Mouse (Mus musculus) E14TG2a.4 (cell line): ENCODE data around the gene Coa5.

Experiments
- CTCF ChIP-seq: conservative IDR thresholded peaks from 2 replicates; pipeline ENCODE4 v1.5.1; 2014; ENCODE audit warnings: low read length
- NANOG ChIP-seq: IDR thresholded peaks from 2 replicates; pipeline ENCODE4 v1.6.1; 2014; ENCODE audit warnings: borderline replicate concordance, low read length, mixed read lengths
- POU5F1 ChIP-seq: IDR thresholded peaks from 2 replicates; pipeline ENCODE4 v1.6.1; 2014; ENCODE audit warnings: low read length, borderline replicate concordance

GRCm38 (mm10) chr1:37473251-37473650, 43.3 kb upstream of the Coa5 start:
- TF ChIP-seq CTCF: no peak
- no peak for TF ChIP-seq NANOG
- TF ChIP-seq POU5F1: no peak
